ENCODE assay signal across 8 mouse cellular contexts in the genomic region with DNA sequence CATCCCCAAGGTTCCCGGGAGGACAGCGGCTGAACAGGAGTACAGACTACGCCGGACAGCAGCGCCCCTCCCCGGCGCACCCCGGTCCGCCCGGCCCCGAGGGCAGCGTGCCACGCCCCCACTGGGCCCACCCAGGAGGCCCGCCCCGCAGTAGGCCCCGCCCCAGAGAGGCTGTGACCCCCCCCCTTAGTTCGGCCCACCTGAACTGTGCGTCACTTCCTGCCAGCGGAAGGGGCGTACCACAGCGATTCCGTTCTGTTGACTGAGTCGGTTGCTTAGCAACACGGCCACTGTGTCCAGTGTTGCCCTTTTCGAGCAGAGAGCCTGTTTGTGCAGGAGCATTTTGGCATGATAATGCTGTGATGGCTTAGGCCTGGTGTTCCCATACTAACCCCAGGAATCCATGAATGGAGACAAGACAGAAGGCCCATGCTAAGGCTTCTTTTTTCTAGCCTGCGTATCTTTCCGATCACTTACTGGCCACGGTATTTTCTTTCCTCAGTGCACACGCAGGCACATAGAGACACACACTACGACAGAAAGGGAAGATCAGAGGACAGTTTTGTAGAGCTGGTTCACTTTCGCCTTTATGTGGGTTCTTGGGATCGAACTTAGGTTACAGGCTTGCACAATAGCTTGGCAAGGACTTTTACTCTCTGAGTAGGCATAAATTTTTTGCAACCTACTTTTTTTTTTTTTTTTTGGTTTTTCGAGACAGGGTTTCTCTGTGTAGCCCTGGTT. TPM values are rescaled to one million over a fixed set of nuclear protein-coding genes. Genes with fewer than 3 reads are reported as not detected.
DNase-seq lines count a peak whose midpoint lies in the region; ATAC-seq and TF ChIP-seq lines count a peak whose summit lies in the region.

A gene (minus strand): TSS at position 142 of the 741 bp plus-strand sequence.

- H3K4me2 ChIP-seq in embryonic facial prominence, embryonic 11.5 days (ENCODE audit: low read depth, low read length) = peak within 1 kb of the TSS; percentile 78
- peak within 1 kb of the TSS; percentile 82 for H3K4me2 ChIP-seq in intestine, postnatal 0 days (replicated peaks; ENCODE audit: low read depth)

- 7% methylated on average over 33 of the region's 33 CpGs for WGBS in embryonic facial prominence, embryonic 11.5 days
- 6% methylated on average over 32 of the region's 33 CpGs for WGBS in intestine, postnatal 0 days
- 6% methylated on average over 33 of the region's 33 CpGs for WGBS in midbrain, embryonic 10.5 days

- DNase-seq in adrenal gland, postnatal 25 days = peak; percentile 97
- DNase-seq in embryonic facial prominence, embryonic 11.5 days (ENCODE audit: low spot score) = peak; percentile 99
- peak; percentile 89 for DNase-seq in left cerebral cortex, postnatal 36 days (ENCODE audit: low spot score in 2 of 2)
- peak; percentile 98 for DNase-seq in midbrain, embryonic 10.5 days (ENCODE audit: low spot score)
- peak; percentile 89 to 91 for DNase-seq in right cerebral cortex, postnatal 36 days (ENCODE audit: low spot score in 2 of 2)
- peak; percentile 97 for DNase-seq in yolk sac, embryonic 10.5 days (ENCODE audit: low spot score)

- H3K27me3 ChIP-seq in embryonic facial prominence, embryonic 11.5 days (ENCODE audit: control insufficient read depth, insufficient read depth, low read length) = no peaks in the 10 kb centered on the region
- H3K27me3 ChIP-seq in intestine, postnatal 0 days (replicated peaks; ENCODE audit: control insufficient read depth, insufficient read depth, low read length) = no peaks in the 10 kb centered on the region
- H3K27me3 ChIP-seq in midbrain, embryonic 10.5 days (ENCODE audit: low read depth, poor library complexity, severe bottlenecking) = no peaks in the 10 kb centered on the region

- no peaks in the 10 kb centered on the region for H3K9me3 ChIP-seq in embryonic facial prominence, embryonic 11.5 days (replicated peaks; ENCODE audit: control insufficient read depth, low read length)
- H3K9me3 ChIP-seq in intestine, postnatal 0 days (ENCODE audit: control insufficient read depth) = no peaks in the 10 kb centered on the region
- H3K9me3 ChIP-seq in midbrain, embryonic 10.5 days (replicated peaks) = no peaks in the 10 kb centered on the region

- H3K9ac ChIP-seq in embryonic facial prominence, embryonic 11.5 days (replicated peaks; ENCODE audit: low read length) = peak within 1 kb of the TSS; percentile 79
- H3K9ac ChIP-seq in intestine, postnatal 0 days (ENCODE audit: low read depth, low read length) = peak within 1 kb of the TSS; percentile 65

- no peak within 1 kb of the TSS; the same call in 1 of the 2 replicates for H3K27ac ChIP-seq in embryonic facial prominence, embryonic 11.5 days (replicated peaks; ENCODE audit: low read depth, low read length)
- peak within 1 kb of the TSS; percentile 95 for H3K27ac ChIP-seq in intestine, postnatal 0 days (ENCODE audit: low read depth, low read length)
- peak within 1 kb of the TSS; percentile 82 for H3K27ac ChIP-seq in midbrain, embryonic 10.5 days (replicated peaks)

- ATAC-seq in embryonic facial prominence, embryonic 11.5 days (replicated peaks; ENCODE audit: insufficient number of reproducible peaks, low FRiP score, low TSS enrichment, low read depth) = peak; percentile 95
- peak; percentile 95 for ATAC-seq in granulocyte monocyte progenitor cell, adult 5-6 weeks (replicated peaks; ENCODE audit: poor library complexity, severe bottlenecking)
- ATAC-seq in intestine, postnatal 0 days = peak; percentile 90

- intact Hi-C loops in left cerebral cortex, postnatal 36 days (cut with DNase I) = loop anchor here (5.0 kb wide), 1 partner anchor 107 kb away; a partner anchor contains a TSS

- TF ChIP-seq CTCF in intestine, postnatal 0 days (IDR thresholded peaks at IDR 0.05; ENCODE audit: low read depth) = no peak

- H3K4me1 ChIP-seq in embryonic facial prominence, embryonic 11.5 days (ENCODE audit: control insufficient read depth, insufficient read depth, low read length) = no peaks in the 10 kb centered on the region; the same call in 1 of the 2 replicates
- 0 out of 2 replicates have a peak, but pooled peaks cover 5% of the 10 kb centered on the region for H3K4me1 ChIP-seq in intestine, postnatal 0 days (replicated peaks; ENCODE audit: control insufficient read depth, insufficient read depth, low read length)
- peaks cover 22% of the 10 kb centered on the region for H3K4me1 ChIP-seq in midbrain, embryonic 10.5 days

- no peaks in the 10 kb centered on the region for H3K36me3 ChIP-seq in embryonic facial prominence, embryonic 11.5 days (replicated peaks; ENCODE audit: control insufficient read depth, insufficient read depth, low read depth, low read length)
- no peaks in the 10 kb centered on the region for H3K36me3 ChIP-seq in intestine, postnatal 0 days (ENCODE audit: control insufficient read depth, insufficient read depth)
- H3K36me3 ChIP-seq in midbrain, embryonic 10.5 days = no peaks in the 10 kb centered on the region

- H3K4me3 ChIP-seq in embryonic facial prominence, embryonic 11.5 days (ENCODE audit: low read depth, low read length) = peak within 1 kb of the TSS; percentile 70
- peak within 1 kb of the TSS; percentile 70 for H3K4me3 ChIP-seq in intestine, postnatal 0 days (ENCODE audit: low read depth, low read length)
- H3K4me3 ChIP-seq in midbrain, embryonic 10.5 days = peak within 1 kb of the TSS; percentile 71

RNA-seq across cellular contexts. Expression of the gene that starts here (rescaled TPM):
- total RNA-seq in adrenal gland, postnatal 25 days (2021) = 97.5 and 119 TPM in 2 replicates
- 21.3 and 21.7 TPM in 2 replicates for polyA plus RNA-seq in embryonic facial prominence, embryonic 11.5 days (2014; fragmentation: Nextera tagmentation; extraction: Ambion mirVana)
- total RNA-seq in granulocyte monocyte progenitor cell, adult 5-6 weeks (2014; fragmentation: Nextera tagmentation) = 12.8 and 15.4 TPM in 2 replicates
- total RNA-seq in granulocyte monocyte progenitor cell, adult 5-6 weeks (2017) = 5.1 and 6.1 TPM in 2 replicates
- 113 and 116 TPM in 2 replicates for polyA plus RNA-seq in intestine, postnatal 0 days (2015; fragmentation: Nextera tagmentation; extraction: Ambion mirVana)
- total RNA-seq in left cerebral cortex, postnatal 36 days (2021) = 10 to 100 TPM; 17.9 to 18.3 TPM
- 27.6 and 28.7 TPM in 2 replicates for polyA plus RNA-seq in midbrain, embryonic 10.5 days (2016; fragmentation: Nextera tagmentation; extraction: Ambion mirVana)
